Mouse (Mus musculus) lung, adult 2 months (tissue): Measurements from ENCODE around the gene Degs1. TPM values are rescaled to one million over a fixed set of nuclear protein-coding genes. Genes with fewer than 3 reads are reported as not detected.

Source experiments
- DNase-seq: peaks from one replicate; pipeline ENCODE4 v3.0.0; 2022
- H3K4me1 ChIP-seq: fragments of 200-500 bp; 2 replicates; pipeline ENCODE4 v1.6.1; 2011; ENCODE audit warnings: low read length; ENCODE audit not compliant: control insufficient read depth, insufficient read depth
- H3K4me3 ChIP-seq: fragments of 200-500 bp; replicated peaks from 2 replicates; pipeline ENCODE3; 2011; ENCODE audit warnings: low read depth, mild to moderate bottlenecking, control low read depth, low read length; ENCODE audit errors: extremely low read depth
- CTCF ChIP-seq: fragments of 200-500 bp; IDR thresholded peaks from 2 replicates; pipeline ENCODE4 v1.5.1; 2011; ENCODE audit warnings: mild to moderate bottlenecking, low read length, control low read depth; ENCODE audit not compliant: insufficient read depth
- POLR2A ChIP-seq: fragments of 200-500 bp; IDR thresholded peaks from 2 replicates; pipeline ENCODE4 v1.6.1; 2011; ENCODE audit warnings: low read depth, mild to moderate bottlenecking, control low read depth, low read length, borderline replicate concordance; ENCODE audit errors: extremely low read depth
- WGBS: fragments of 180-500 bp; shearing (Covaris S2); methylation state at CpG from one replicate; pipeline ENCODE4 v1.1.7; 2018; 5-methylcytosine and 5-hydroxymethylcytosine counted together
- polyA plus RNA-seq: library from polyadenylated mRNA; depleted of rRNA; stranded (reverse); fragments of >200 nt; gene quantifications from 2 replicates; pipeline ENCODE4 v1.2.3, GENCODE M21; 2012; rRNA removed

Gene Degs1
- polyA plus RNA-seq, 1 experiment, result 114 TPM

- Histone ChIP-seq H3K4me3 (no peak overlapping the region), H3K4me1 (no peaks in the 10 kb centered on the region)
- WGBS, result 52% methylated on average over 7 of the region's 7 CpGs
- TF ChIP-seq POLR2A (no peak), CTCF (no peak)
- no peak for DNase-seq
These were observed 44.4 kb downstream of the Degs1 start for GRCm38 (mm10) chr1:182238056-182238703.

- WGBS, result 69% methylated on average over 1 of the region's 1 CpGs
- Histone ChIP-seq H3K4me3 (no peak overlapping the region), H3K4me1 (no peaks in the 10 kb centered on the region)
- peak; percentile 42 for DNase-seq
- no peak for TF ChIP-seq CTCF
- no peak for TF ChIP-seq POLR2A
These were observed 45.2 kb downstream of the Degs1 start for GRCm38 (mm10) chr1:182237386-182237785.

DNA sequence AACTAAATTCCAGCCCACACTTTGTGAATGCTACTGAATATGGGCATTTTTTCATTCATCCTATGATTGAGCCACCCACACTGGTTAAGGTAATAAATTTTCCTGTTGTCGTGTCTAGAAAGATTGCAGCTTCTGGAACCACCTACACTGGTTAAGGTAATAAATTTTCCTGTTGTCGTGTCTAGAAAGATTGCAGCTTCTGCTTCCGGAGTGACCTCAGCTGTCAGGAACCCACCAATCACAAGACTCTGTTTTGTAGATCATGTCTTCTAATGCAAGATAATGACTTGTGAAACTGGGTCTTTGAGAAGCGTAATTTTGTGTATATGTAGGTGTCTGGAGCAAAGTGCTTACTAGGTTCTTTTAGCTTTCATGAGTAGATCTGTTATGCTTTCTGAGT, 47.4 kb downstream of the Degs1 start:
- TF ChIP-seq CTCF (no peak), POLR2A (no peak)
- 75% methylated on average over 4 of the region's 4 CpGs for WGBS
- no peak for DNase-seq
- no peaks in the 10 kb centered on the region for H3K4me1 ChIP-seq
- H3K4me3 ChIP-seq, result no peak overlapping the region

DNA sequence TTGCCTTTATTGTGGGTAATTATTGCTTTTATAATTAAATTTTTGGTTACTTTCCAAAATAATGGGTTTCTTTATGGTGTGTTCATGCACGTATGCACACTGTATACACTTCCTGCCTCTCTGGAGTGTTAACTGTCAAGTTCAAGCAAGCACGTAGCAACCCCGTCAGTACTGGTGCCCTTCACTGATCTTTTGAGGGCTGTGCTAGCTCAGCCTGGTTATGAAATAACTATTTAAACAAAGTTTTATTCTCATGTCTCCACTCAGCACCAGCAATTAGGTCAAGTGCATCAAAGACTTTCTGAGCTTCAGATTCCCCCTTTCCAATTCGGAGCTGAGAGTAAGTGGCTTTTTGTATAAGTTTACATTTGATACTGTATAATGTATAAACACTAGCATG, 53.2 kb downstream of the Degs1 start:
- Histone ChIP-seq H3K4me3 (no peak overlapping the region), H3K4me1 (peaks cover 5% of the 10 kb centered on the region; the same call in 1 of the 2 replicates)
- WGBS, result 53% methylated on average over 4 of the region's 4 CpGs
- TF ChIP-seq POLR2A (no peak), CTCF (no peak)
- DNase-seq, result no peak

DNA sequence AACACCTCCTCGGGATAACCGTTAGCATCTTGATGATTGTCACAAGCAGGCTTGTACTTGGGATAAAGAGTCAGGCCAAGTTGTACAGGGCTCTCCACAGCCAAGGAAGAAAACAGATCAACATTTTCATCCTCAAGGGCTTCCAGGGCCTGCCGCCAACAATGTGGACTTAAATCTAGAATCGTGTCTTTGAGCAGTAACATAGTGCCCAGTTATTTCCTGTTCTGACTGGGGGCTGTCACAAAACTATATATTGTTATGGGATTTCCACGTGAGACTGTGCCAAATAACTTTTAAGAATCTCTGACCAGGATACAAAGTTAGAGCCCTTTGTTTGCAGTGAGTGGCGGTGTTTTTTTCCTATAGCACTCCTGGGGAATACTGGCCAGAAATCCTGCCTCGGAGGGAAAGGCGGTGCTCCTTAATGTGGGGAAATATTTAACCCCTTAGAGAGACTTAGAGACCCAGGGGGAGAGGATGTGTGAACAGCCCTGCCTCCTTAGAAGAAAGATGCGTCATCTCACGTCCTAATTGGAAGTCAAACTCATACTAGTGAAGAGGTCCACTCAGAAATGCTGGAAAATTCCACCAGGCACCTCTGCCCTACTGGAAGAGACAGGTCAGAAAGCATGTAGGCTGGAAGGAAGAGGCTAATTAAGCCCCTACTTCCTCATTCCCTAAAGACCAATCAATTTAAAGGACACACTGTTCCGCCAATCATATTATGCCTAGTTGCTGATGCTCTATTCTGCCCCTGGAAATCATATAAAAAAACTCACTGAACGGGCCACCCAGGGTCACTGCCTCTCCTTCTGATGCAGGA, 55.3 kb downstream of the Degs1 start:
- TF ChIP-seq POLR2A, result no peak
- TF ChIP-seq CTCF, result no peak
- 23% methylated on average over 12 of the region's 12 CpGs for WGBS
- DNase-seq, result no peak
- Histone ChIP-seq H3K4me3 (no peak overlapping the region), H3K4me1 (peaks cover 5% of the 10 kb centered on the region; the same call in 1 of the 2 replicates)

DNA sequence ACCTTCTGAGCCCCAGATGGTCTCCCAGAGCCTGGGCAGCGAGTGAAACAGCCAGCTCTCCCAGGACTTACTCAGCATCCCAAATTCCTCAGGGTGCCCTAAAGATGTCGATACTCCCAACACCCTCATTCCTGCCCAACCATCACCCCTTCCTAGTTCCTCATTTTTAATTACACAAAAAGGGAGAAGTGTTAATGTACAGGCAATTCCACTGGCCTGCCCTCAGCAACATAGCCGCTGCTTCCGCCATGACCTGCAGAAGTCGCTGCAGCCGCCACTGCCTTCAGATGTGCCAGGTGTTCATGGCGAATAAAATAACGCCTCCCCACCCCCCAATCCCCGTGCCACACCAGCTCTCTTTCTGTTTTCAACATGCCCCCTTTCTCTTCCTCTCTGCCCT, 56.3 kb downstream of the Degs1 start:
- 84% methylated on average over 9 of the region's 9 CpGs for WGBS
- Histone ChIP-seq H3K4me3 (no peak overlapping the region), H3K4me1 (peaks cover 5% of the 10 kb centered on the region; the same call in 1 of the 2 replicates)
- no peak for DNase-seq
- no peak for TF ChIP-seq POLR2A

Other genes with a start within 250 kb of the Degs1 start
- gene Srp9, start 158.1 kb downstream of the Degs1 start, polyA plus RNA-seq, result 26.8 and 33.9 TPM in 2 replicates
- gene Vmn1r1, start 118.3 kb downstream of the Degs1 start, polyA plus RNA-seq, result not detected in 2 replicates
- 9.0 and 11.2 TPM in 2 replicates for gene Fbxo28, start 58.8 kb upstream of the Degs1 start, polyA plus RNA-seq
- gene Trp53bp2, start 126.4 kb upstream of the Degs1 start, polyA plus RNA-seq, result 43.0 and 65.1 TPM in 2 replicates
- 69.0 and 71.5 TPM in 2 replicates for gene Capn2, start 234.8 kb upstream of the Degs1 start, polyA plus RNA-seq